In genomic region chr6:40607431-40607830, GRCm38 (mm10) we compare ENCODE assay signal across 13 mouse cellular contexts. TPM values are rescaled to one million over a fixed set of nuclear protein-coding genes. Genes with fewer than 3 reads are reported as not detected.
DNase-seq lines count a peak whose midpoint lies in the region; ATAC-seq lines count a peak whose summit lies in the region.
"Had no signal": no experiment of that assay in that cellular context is flagged by ENCODE, and none has a peak within 500 bp of the region (broad histone marks: within the 10 kb centered on the region; RNA-seq: fewer than 3 reads in every experiment).

No protein-coding gene starts in this region.

- no peak for DNase-seq in cerebellum, postnatal 4 days (ENCODE audit: low spot score in 2 of 2)
- DNase-seq in cerebellum, adult 18-20 months, result peak; percentile 14 to 37
- peak; percentile 63 to 81 for DNase-seq in layer of hippocampus, adult 18-20 months (ENCODE audit: low spot score in 2 of 2)
- DNase-seq in right cerebral cortex, adult 18-20 months, result peak; percentile 86
- DNase-seq in kidney, postnatal 10 days, result no peak
- DNase-seq: kidney, postnatal 25 days; lung, embryonic 14.5 days had no signal

- no peak overlapping the region for H3K9ac ChIP-seq in midbrain, embryonic 13.5 days (replicated peaks)
- H3K9ac ChIP-seq in midbrain, embryonic 16.5 days (ENCODE audit: low read depth, low read length), result no peak overlapping the region
- H3K9ac ChIP-seq: lung, embryonic 14.5 days had no signal

- no peak overlapping the region for H3K4me3 ChIP-seq in midbrain, embryonic 13.5 days (replicated peaks)
- H3K4me3 ChIP-seq in midbrain, embryonic 16.5 days (ENCODE audit: low read depth, low read length), result no peak overlapping the region

- ATAC-seq in cerebellum, adult (ENCODE audit: insufficient number of reproducible peaks, low FRiP score, low TSS enrichment), result 0 out of 2 replicates have a peak, but pooled peaks have one; percentile 15
- ATAC-seq in midbrain, embryonic 13.5 days, result no peak
- no peak for ATAC-seq in midbrain, embryonic 16.5 days

- H3K4me2 ChIP-seq in midbrain, embryonic 13.5 days (replicated peaks), result no peak overlapping the region
- no peak overlapping the region for H3K4me2 ChIP-seq in midbrain, embryonic 16.5 days (ENCODE audit: low read length)
- H3K4me2 ChIP-seq: lung, embryonic 14.5 days had no signal

- H3K4me1 ChIP-seq in midbrain, embryonic 13.5 days (replicated peaks), result no peaks in the 10 kb centered on the region
- H3K4me1 ChIP-seq in midbrain, embryonic 16.5 days (ENCODE audit: control insufficient read depth, insufficient read depth, low read length), result no peaks in the 10 kb centered on the region

- no peaks in the 10 kb centered on the region for H3K27me3 ChIP-seq in midbrain, embryonic 13.5 days
- H3K27me3 ChIP-seq in midbrain, embryonic 16.5 days (ENCODE audit: control insufficient read depth, insufficient read depth, low read depth, low read length), result no peaks in the 10 kb centered on the region

- H3K9me3 ChIP-seq in midbrain, embryonic 13.5 days, result no peaks in the 10 kb centered on the region
- no peaks in the 10 kb centered on the region for H3K9me3 ChIP-seq in midbrain, embryonic 16.5 days (replicated peaks; ENCODE audit: control insufficient read depth, low read length, poor library complexity, severe bottlenecking)

- no peaks in the 10 kb centered on the region for H3K36me3 ChIP-seq in midbrain, embryonic 13.5 days
- no peaks in the 10 kb centered on the region for H3K36me3 ChIP-seq in midbrain, embryonic 16.5 days (ENCODE audit: control insufficient read depth, insufficient read depth, low read length)

- no peak overlapping the region for H3K27ac ChIP-seq in midbrain, embryonic 13.5 days
- no peak overlapping the region for H3K27ac ChIP-seq in midbrain, embryonic 16.5 days (ENCODE audit: low read length)

RNA-seq across cellular contexts. Expression of gene Tas2r138, which starts 5.7 kb away (rescaled TPM):
- not detected for total RNA-seq in layer of hippocampus, adult 18-20 months (2021)
- polyA plus RNA-seq in midbrain, embryonic 13.5 days (2015; fragmentation: Nextera tagmentation; extraction: Ambion mirVana), result not detected in 2 replicates
- not detected in 2 replicates for polyA plus RNA-seq in midbrain, embryonic 16.5 days (2015; fragmentation: Nextera tagmentation; extraction: Ambion mirVana)
- total RNA-seq: gastrocnemius, adult 18-20 months; hematopoietic stem cell, adult 5-6 weeks had no signal
- polyA plus RNA-seq: C2C12; lung, embryonic 14.5 days had no signal

RNA-seq across cellular contexts. Expression of gene Mgam, which starts 21.2 kb away (rescaled TPM):
- not detected for total RNA-seq in layer of hippocampus, adult 18-20 months (2021)
- polyA plus RNA-seq in midbrain, embryonic 13.5 days (2015; fragmentation: Nextera tagmentation; extraction: Ambion mirVana), result not detected in 2 replicates
- not detected in 2 replicates for polyA plus RNA-seq in midbrain, embryonic 16.5 days (2015; fragmentation: Nextera tagmentation; extraction: Ambion mirVana)

RNA-seq across cellular contexts. Expression of gene Clec5a, which starts 21.8 kb away (rescaled TPM):
- 1 to 10 TPM in 1 of 2 experiments, under 1 TPM in 1; 0.99 to 1.4 TPM for total RNA-seq in layer of hippocampus, adult 18-20 months (2021)
- 0.26 and 0.62 TPM in 2 replicates for polyA plus RNA-seq in midbrain, embryonic 13.5 days (2015; fragmentation: Nextera tagmentation; extraction: Ambion mirVana)
- polyA plus RNA-seq in midbrain, embryonic 16.5 days (2015; fragmentation: Nextera tagmentation; extraction: Ambion mirVana), result 0.44 and 0.75 TPM in 2 replicates
- polyA plus RNA-seq: C2C12 had no signal

RNA-seq across cellular contexts. Expression of gene Olfr460, which starts 38.1 kb away (rescaled TPM):
- total RNA-seq in layer of hippocampus, adult 18-20 months (2021), result not detected
- polyA plus RNA-seq in midbrain, embryonic 13.5 days (2015; fragmentation: Nextera tagmentation; extraction: Ambion mirVana), result not detected in 2 replicates
- not detected in 2 replicates for polyA plus RNA-seq in midbrain, embryonic 16.5 days (2015; fragmentation: Nextera tagmentation; extraction: Ambion mirVana)
- total RNA-seq: gastrocnemius, adult 18-20 months; hematopoietic stem cell, adult 5-6 weeks had no signal
- polyA plus RNA-seq: C2C12; lung, embryonic 14.5 days had no signal

RNA-seq across cellular contexts. Expression of gene Olfr461, which starts 52.6 kb away (rescaled TPM):
- not detected for total RNA-seq in layer of hippocampus, adult 18-20 months (2021)
- polyA plus RNA-seq in midbrain, embryonic 13.5 days (2015; fragmentation: Nextera tagmentation; extraction: Ambion mirVana), result 0.12 and 0.16 TPM in 2 replicates
- 0.06 and 0.11 TPM in 2 replicates for polyA plus RNA-seq in midbrain, embryonic 16.5 days (2015; fragmentation: Nextera tagmentation; extraction: Ambion mirVana)
- total RNA-seq: gastrocnemius, adult 18-20 months; hematopoietic stem cell, adult 5-6 weeks had no signal
- polyA plus RNA-seq: C2C12; lung, embryonic 14.5 days had no signal

Comparison
In these comparisons a context has a peak if more than half of its experiments do, and no peak if none do; other contexts are left out.
1. DNase-seq: peak in cerebellum, adult 18-20 months (2 of 2), layer of hippocampus, adult 18-20 months (2 of 2) and right cerebral cortex, adult 18-20 months (single experiment); none in cerebellum, postnatal 4 days (0 of 2) and kidney, postnatal 10 days (single experiment).